Mouse (Mus musculus): ENCODE results near the gene Kcns1.

GRCm38 (mm10) chr2:164136393-164136792 lies 34.5 kb downstream of the Kcns1 start:
- TF ChIP-seq EP300 (IDR thresholded peaks at IDR 0.05; ENCODE audit: low read depth) (no peak), CTCF (IDR thresholded peaks at IDR 0.05; ENCODE audit: low read depth) (peak; percentile 38)

Measured in heart, postnatal 0 days (tissue).